Mouse (Mus musculus): ENCODE results near the gene H13.
"Not testable (repeated sequence)": the region's sequence is repeated elsewhere in the genome, so short reads cannot be mapped to it uniquely, and the experiment has no call there.

The H13 gene

GRCm38 (mm10) chr2:152661163-152661562 is 8.1 kb upstream of the H13 start:
- DNase-seq (ENCODE audit: low read depth, low spot score), result no peak

- DNase-seq (ENCODE audit: low read depth, low spot score), result not testable (repeated sequence)
These were observed 3.1 kb upstream of the H13 start for GRCm38 (mm10) chr2:152666191-152666590.

GRCm38 (mm10) chr2:152669639-152670484 is 601 bp downstream of the H13 start:
- DNase-seq (ENCODE audit: low read depth, low spot score), result peak; percentile 71

GRCm38 (mm10) chr2:152670983-152671641 is 1.9 kb downstream of the H13 start:
- peak; percentile 42 for DNase-seq (ENCODE audit: low read depth, low spot score)

GRCm38 (mm10) chr2:152671642-152671999 is 2.4 kb downstream of the H13 start:
- DNase-seq (ENCODE audit: low read depth, low spot score), result peak; percentile 80

- DNase-seq (ENCODE audit: low read depth, low spot score), result no peak
These were observed 2.9 kb downstream of the H13 start for GRCm38 (mm10) chr2:152672166-152672565.

- DNase-seq (ENCODE audit: low read depth, low spot score), result no peak
These were observed 4.9 kb downstream of the H13 start for GRCm38 (mm10) chr2:152674148-152674547.

GRCm38 (mm10) chr2:152675252-152675791 is 6.1 kb downstream of the H13 start:
- peak; percentile 48 for DNase-seq (ENCODE audit: low read depth, low spot score)

- DNase-seq (ENCODE audit: low read depth, low spot score), result peak; percentile 89
These were observed 9.0 kb downstream of the H13 start for GRCm38 (mm10) chr2:152678302-152678701.

- DNase-seq (ENCODE audit: low read depth, low spot score), result no peak
These were observed 9.7 kb downstream of the H13 start for GRCm38 (mm10) chr2:152678925-152679324.

GRCm38 (mm10) chr2:152679701-152680355 is 10.6 kb downstream of the H13 start:
- DNase-seq (ENCODE audit: low read depth, low spot score), result no peak

GRCm38 (mm10) chr2:152683086-152683485 is 13.8 kb downstream of the H13 start:
- peak; percentile 61 for DNase-seq (ENCODE audit: low read depth, low spot score)

- no peak for DNase-seq (ENCODE audit: low read depth, low spot score)
These were observed 17.1 kb downstream of the H13 start for GRCm38 (mm10) chr2:152686399-152686798.

GRCm38 (mm10) chr2:152686806-152687267 is 17.6 kb downstream of the H13 start, which contains the start of gene Mcts2:
Mcts2 (plus strand) TSS chr2:152687035.
- DNase-seq (ENCODE audit: low read depth, low spot score), result peak; percentile 95

GRCm38 (mm10) chr2:152691564-152692217 is 22.4 kb downstream of the H13 start:
- DNase-seq (ENCODE audit: low read depth, low spot score), result peak; percentile 85

- DNase-seq (ENCODE audit: low read depth, low spot score), result peak; percentile 79
These were observed 24.0 kb downstream of the H13 start for GRCm38 (mm10) chr2:152693233-152693632.

- no peak for DNase-seq (ENCODE audit: low read depth, low spot score)
These were observed 24.5 kb downstream of the H13 start for GRCm38 (mm10) chr2:152693735-152694134.

GRCm38 (mm10) chr2:152694708-152695107 is 25.4 kb downstream of the H13 start:
- DNase-seq (ENCODE audit: low read depth, low spot score), result no peak

GRCm38 (mm10) chr2:152696016-152696415 is 26.8 kb downstream of the H13 start:
- no peak for DNase-seq (ENCODE audit: low read depth, low spot score)

- DNase-seq (ENCODE audit: low read depth, low spot score), result peak; percentile 95
These were observed 27.4 kb downstream of the H13 start for GRCm38 (mm10) chr2:152696476-152697164.

GRCm38 (mm10) chr2:152700138-152700537 is 30.9 kb downstream of the H13 start:
- DNase-seq (ENCODE audit: low read depth, low spot score), result no peak

All from 3T3-L1 (cell line).